Mouse (Mus musculus): ENCODE results near the gene Colgalt1.

Gene Colgalt1

GRCm38 (mm10) chr8:71670621-71671548 lies 60.1 kb downstream of the Colgalt1 start:
- peak; percentile 79 for DNase-seq

GRCm38 (mm10) chr8:71671549-71671965 lies 60.8 kb downstream of the Colgalt1 start, which contains the start of gene Unc13a:
Unc13a (minus strand) TSS chr8:71671757.
- peak; percentile 94 for DNase-seq

- no peak for DNase-seq
These were observed 61.5 kb downstream of the Colgalt1 start for GRCm38 (mm10) chr8:71672168-71672735.

GRCm38 (mm10) chr8:71674071-71674470 lies 63.3 kb downstream of the Colgalt1 start:
- DNase-seq = no peak

All from right cerebral cortex, adult 18-20 months (tissue).